Mouse (Mus musculus): ENCODE measurements at regions not wholly inside any gene's neighbourhood (a gene's known extent, or its start where the extent isn't known, plus 50 kb on each side); places are given as distances from the start of the nearest gene placed in this dataset.
A peak's percentile ranks its signal among the peaks of the same experiment; 100 is the strongest.

DNA sequence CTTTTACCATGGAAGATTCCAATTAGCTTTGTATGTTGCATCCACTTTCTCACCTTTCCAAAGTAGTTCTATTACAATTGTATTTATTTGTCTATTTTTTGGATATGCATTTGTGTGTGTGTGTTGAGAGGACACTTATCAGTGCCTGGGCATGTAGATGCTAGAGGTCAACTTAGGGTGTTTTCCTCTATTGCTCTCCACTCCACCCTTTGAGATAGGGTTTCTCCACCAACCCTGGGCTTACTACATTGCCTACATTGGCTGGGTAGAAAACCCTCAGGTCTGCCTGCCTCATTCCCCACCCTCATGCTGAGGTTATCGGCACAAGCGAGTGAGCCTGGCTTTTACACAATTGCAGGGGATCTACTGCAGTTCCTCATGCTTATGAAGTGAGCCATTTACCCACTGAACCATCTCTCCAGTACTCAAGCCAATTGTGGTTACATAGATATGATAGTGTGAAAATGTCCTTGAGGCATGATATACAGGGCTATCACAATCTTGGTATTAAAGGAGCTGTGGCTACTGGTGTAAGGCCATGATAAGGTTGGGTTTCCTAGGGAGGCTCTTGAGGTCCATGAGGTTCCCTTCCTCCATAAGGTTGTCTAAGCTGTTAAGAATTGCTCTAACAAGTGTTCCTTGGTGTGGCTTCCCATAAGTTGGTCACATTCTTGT, 87.6 kb downstream of the Otud1 start:
- H3K36me3 ChIP-seq (ENCODE audit: control insufficient read depth, insufficient read depth, low read length): no peaks in the 10 kb centered on the region
- no peak overlapping the region for H3K9ac ChIP-seq (replicated peaks; ENCODE audit: low read depth, low read length)
- no peak for ATAC-seq (ENCODE audit: low read depth)
- WGBS: 96% methylated on average over 2 of the region's 2 CpGs
- no peak overlapping the region for H3K27ac ChIP-seq (ENCODE audit: low read depth, low read length)
- no peaks in the 10 kb centered on the region for H3K4me1 ChIP-seq (ENCODE audit: control insufficient read depth, insufficient read depth, low read length)
- H3K27me3 ChIP-seq (ENCODE audit: control insufficient read depth, insufficient read depth, low read length): no peaks in the 10 kb centered on the region
- no peaks in the 10 kb centered on the region for H3K9me3 ChIP-seq (ENCODE audit: control insufficient read depth, low read length)
- no peak overlapping the region for H3K4me2 ChIP-seq (ENCODE audit: low read depth, low read length)
- H3K4me3 ChIP-seq (ENCODE audit: low read depth, low read length): no peak overlapping the region

DNA sequence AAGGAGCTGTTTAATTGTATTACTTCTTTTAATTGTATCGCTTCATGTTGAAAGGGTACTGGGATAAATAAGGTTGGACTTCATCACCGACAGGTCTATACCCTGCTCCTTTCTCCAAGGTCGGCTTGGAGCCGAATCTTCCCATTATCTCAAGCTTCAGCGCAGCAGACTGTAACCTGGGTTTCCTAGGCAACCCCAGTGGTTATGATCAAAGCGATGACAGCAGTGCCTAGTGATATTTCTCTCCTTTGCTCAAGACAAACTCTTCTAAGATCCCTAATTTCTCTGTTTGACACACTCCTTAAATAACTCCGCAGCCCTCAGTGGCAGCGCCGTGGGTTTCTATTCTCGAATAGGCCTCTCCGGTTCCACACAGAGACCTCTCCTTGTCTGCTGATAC, 95.2 kb downstream of the Otud1 start:
- Histone ChIP-seq H3K36me3 (ENCODE audit: control insufficient read depth, insufficient read depth, low read length) (no peaks in the 10 kb centered on the region), H3K4me1 (ENCODE audit: control insufficient read depth, insufficient read depth, low read length) (no peaks in the 10 kb centered on the region), H3K9ac (replicated peaks; ENCODE audit: low read depth, low read length) (no peak overlapping the region), H3K9me3 (ENCODE audit: control insufficient read depth, low read length) (no peaks in the 10 kb centered on the region), H3K4me3 (ENCODE audit: low read depth, low read length) (no peak overlapping the region), H3K27ac (ENCODE audit: low read depth, low read length) (no peak overlapping the region), H3K27me3 (ENCODE audit: control insufficient read depth, insufficient read depth, low read length) (no peaks in the 10 kb centered on the region), H3K4me2 (ENCODE audit: low read depth, low read length) (no peak overlapping the region)
- no peak for ATAC-seq (ENCODE audit: low read depth)
- WGBS: 91% methylated on average over 11 of the region's 11 CpGs

DNA sequence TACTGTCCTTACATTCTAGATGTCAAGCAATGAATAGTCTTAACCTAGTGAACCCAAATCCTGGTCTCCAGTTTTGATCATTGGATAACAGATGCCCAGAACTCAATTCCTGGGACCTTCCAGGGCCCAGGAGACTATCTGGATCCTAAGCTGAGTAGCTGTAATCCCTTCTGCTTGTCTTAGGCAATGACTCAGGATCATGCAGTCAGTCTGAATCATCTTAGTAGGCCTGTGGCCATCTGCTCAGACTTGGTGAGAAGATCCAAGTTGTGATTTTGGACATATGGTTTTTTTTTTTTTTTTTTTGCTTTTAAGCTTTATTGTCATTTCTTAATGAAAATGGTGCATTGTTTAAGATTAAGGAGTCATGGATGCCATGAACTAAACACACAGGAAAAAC, 95.9 kb downstream of the Otud1 start:
- H3K9me3 ChIP-seq (ENCODE audit: control insufficient read depth, low read length): no peaks in the 10 kb centered on the region
- H3K27me3 ChIP-seq (ENCODE audit: control insufficient read depth, insufficient read depth, low read length): no peaks in the 10 kb centered on the region

DNA sequence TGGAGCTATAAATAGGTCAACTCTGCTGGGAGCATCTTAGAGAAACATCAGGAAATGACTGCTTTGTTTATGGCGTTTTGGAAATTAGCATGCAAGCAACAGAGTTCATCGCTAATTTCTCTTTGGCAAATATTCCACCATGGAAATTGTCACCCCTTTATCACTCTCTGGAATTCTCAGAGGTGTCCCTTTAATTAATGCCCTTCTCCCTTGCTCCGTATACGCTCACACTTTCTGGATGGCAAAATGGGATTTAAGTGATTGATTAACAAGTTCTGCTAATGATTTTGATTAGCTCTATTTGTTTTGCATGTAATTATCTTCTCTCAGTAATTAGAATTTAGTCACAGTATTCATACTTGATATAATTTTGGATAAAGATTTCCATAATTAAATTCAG, 100.4 kb downstream of the Otud1 start:
- H3K27ac ChIP-seq (ENCODE audit: low read depth, low read length): no peak overlapping the region
- H3K9ac ChIP-seq (replicated peaks; ENCODE audit: low read depth, low read length): no peak overlapping the region
- H3K36me3 ChIP-seq (ENCODE audit: control insufficient read depth, insufficient read depth, low read length): no peaks in the 10 kb centered on the region
- no peak overlapping the region for H3K4me3 ChIP-seq (ENCODE audit: low read depth, low read length)
- no peaks in the 10 kb centered on the region for H3K9me3 ChIP-seq (ENCODE audit: control insufficient read depth, low read length)
- no peaks in the 10 kb centered on the region for H3K27me3 ChIP-seq (ENCODE audit: control insufficient read depth, insufficient read depth, low read length)
- ATAC-seq (ENCODE audit: low read depth): peak; percentile 51; the same call in 1 of the 2 replicates
- H3K4me2 ChIP-seq (ENCODE audit: low read depth, low read length): no peak overlapping the region
- WGBS: 45% methylated on average over 4 of the region's 4 CpGs
- H3K4me1 ChIP-seq (ENCODE audit: control insufficient read depth, insufficient read depth, low read length): no peaks in the 10 kb centered on the region

More for the DNA sequence above, 95.9 kb downstream of the Otud1 start:
- Histone ChIP-seq H3K9ac (replicated peaks; ENCODE audit: low read depth, low read length) (no peak overlapping the region), H3K4me2 (ENCODE audit: low read depth, low read length) (no peak overlapping the region), H3K36me3 (ENCODE audit: control insufficient read depth, insufficient read depth, low read length) (no peaks in the 10 kb centered on the region), H3K4me1 (ENCODE audit: control insufficient read depth, insufficient read depth, low read length) (no peaks in the 10 kb centered on the region), H3K27ac (ENCODE audit: low read depth, low read length) (no peak overlapping the region), H3K4me3 (ENCODE audit: low read depth, low read length) (no peak overlapping the region)
- ATAC-seq (ENCODE audit: low read depth): no peak

DNA sequence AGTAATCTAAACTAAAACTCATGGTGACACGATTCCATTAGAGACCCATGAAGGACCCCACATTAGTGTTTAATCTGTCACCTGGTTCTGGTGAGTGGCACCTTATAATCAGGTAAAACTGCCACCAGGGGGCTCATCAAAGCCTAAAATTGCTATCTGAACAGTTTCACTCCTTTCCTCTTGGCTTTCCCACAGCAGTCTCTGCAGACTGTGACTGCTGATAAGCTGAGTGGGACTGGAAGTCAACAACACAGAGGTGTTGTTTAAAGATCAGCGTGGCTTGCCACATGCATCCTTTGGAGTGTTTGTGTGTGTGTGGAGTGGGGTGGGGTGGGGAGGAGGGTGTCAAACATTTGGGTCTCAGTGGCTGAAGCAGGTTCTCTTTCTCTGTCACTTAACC, 101.6 kb downstream of the Otud1 start:
- no peak overlapping the region for H3K4me2 ChIP-seq (ENCODE audit: low read depth, low read length)
- no peak overlapping the region for H3K27ac ChIP-seq (ENCODE audit: low read depth, low read length)
- no peaks in the 10 kb centered on the region for H3K9me3 ChIP-seq (ENCODE audit: control insufficient read depth, low read length)
- H3K4me3 ChIP-seq (ENCODE audit: low read depth, low read length): no peak overlapping the region
- ATAC-seq (ENCODE audit: low read depth): no peak
- H3K27me3 ChIP-seq (ENCODE audit: control insufficient read depth, insufficient read depth, low read length): no peaks in the 10 kb centered on the region
- H3K4me1 ChIP-seq (ENCODE audit: control insufficient read depth, insufficient read depth, low read length): no peaks in the 10 kb centered on the region
- H3K36me3 ChIP-seq (ENCODE audit: control insufficient read depth, insufficient read depth, low read length): no peaks in the 10 kb centered on the region
- no peak overlapping the region for H3K9ac ChIP-seq (replicated peaks; ENCODE audit: low read depth, low read length)
- WGBS: 51% methylated on average over 2 of the region's 2 CpGs

DNA sequence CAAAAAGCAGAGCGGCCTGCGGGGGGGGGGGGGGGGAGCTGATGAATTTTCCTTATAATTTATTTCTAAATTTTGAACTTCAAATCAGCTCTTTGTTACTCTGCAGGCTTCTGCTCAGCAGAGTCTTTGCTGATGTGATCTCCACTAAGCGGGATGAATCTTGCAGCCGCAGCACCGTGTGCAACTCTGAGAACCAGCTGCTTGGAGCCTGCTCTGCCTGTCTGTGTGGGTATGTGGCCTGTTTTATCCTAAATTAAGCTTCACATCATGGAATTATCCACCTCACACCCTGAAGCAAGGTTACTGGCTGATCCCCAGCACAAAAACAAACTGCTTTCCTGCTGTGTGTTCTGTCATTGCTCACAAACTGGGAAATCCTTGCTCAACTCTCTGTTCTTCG, 102.0 kb downstream of the Otud1 start:
- WGBS: 89% methylated on average over 5 of the region's 6 CpGs
- ATAC-seq (ENCODE audit: low read depth): no peak

DNA sequence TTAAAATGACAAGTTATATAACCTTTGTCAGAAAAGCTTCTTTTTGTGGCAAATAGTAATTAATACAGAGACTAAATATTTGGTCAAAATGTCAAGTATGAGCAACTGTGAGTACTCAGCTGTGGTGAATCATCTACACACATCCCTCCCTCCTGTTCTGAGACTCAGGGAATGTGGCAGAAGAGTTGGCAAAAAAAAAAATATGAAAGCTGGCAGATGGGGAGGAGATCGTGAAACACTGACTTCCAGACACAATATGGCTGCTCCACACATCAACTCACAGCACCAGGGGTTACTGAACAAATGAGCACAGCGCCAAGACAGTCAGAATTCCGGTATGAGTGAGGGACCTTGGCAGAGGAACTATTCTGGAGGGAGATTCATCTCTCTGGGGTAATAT, 105.4 kb downstream of the Otud1 start:
- H3K36me3 ChIP-seq (ENCODE audit: control insufficient read depth, insufficient read depth, low read length): no peaks in the 10 kb centered on the region
- no peak overlapping the region for H3K27ac ChIP-seq (ENCODE audit: low read depth, low read length)
- ATAC-seq (ENCODE audit: low read depth): no peak
- H3K4me3 ChIP-seq (ENCODE audit: low read depth, low read length): no peak overlapping the region
- H3K9me3 ChIP-seq (ENCODE audit: control insufficient read depth, low read length): no peaks in the 10 kb centered on the region
- H3K9ac ChIP-seq (replicated peaks; ENCODE audit: low read depth, low read length): no peak overlapping the region
- no peak overlapping the region for H3K4me2 ChIP-seq (ENCODE audit: low read depth, low read length)
- H3K4me1 ChIP-seq (ENCODE audit: control insufficient read depth, insufficient read depth, low read length): no peaks in the 10 kb centered on the region
- no peaks in the 10 kb centered on the region for H3K27me3 ChIP-seq (ENCODE audit: control insufficient read depth, insufficient read depth, low read length)
- 69% methylated on average over 3 of the region's 3 CpGs for WGBS

More for the DNA sequence above, 102.0 kb downstream of the Otud1 start:
- Histone ChIP-seq H3K4me3 (ENCODE audit: low read depth, low read length) (no peak overlapping the region), H3K9me3 (ENCODE audit: control insufficient read depth, low read length) (no peaks in the 10 kb centered on the region), H3K9ac (replicated peaks; ENCODE audit: low read depth, low read length) (no peak overlapping the region), H3K36me3 (ENCODE audit: control insufficient read depth, insufficient read depth, low read length) (no peaks in the 10 kb centered on the region), H3K4me2 (ENCODE audit: low read depth, low read length) (no peak overlapping the region), H3K27ac (ENCODE audit: low read depth, low read length) (no peak overlapping the region), H3K4me1 (ENCODE audit: control insufficient read depth, insufficient read depth, low read length) (no peaks in the 10 kb centered on the region), H3K27me3 (ENCODE audit: control insufficient read depth, insufficient read depth, low read length) (no peaks in the 10 kb centered on the region)

DNA sequence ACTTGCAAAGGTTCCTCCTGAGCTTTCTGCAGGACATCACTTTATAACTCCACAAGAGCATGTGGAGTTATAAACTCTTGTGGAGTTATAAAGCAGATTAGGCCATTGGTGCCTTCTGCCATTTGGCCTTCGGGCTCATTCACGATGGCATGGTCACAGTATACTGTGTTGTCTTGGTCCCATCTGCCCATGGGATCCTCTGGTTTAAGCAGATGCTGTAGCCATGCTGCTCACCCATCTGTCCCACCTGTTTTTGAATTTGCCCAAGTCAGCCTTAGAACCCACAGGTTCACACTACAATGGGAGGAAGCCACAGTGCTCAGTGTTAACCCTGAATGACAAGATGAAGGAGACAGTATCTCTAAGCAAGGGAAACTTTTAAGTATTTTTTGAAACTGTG, 124.7 kb upstream of the Etl4 start:
- Histone ChIP-seq H3K4me1 (ENCODE audit: control insufficient read depth, insufficient read depth, low read length) (no peaks in the 10 kb centered on the region), H3K9ac (replicated peaks; ENCODE audit: low read depth, low read length) (no peak overlapping the region), H3K4me3 (ENCODE audit: low read depth, low read length) (no peak overlapping the region), H3K27ac (ENCODE audit: low read depth, low read length) (no peak overlapping the region), H3K4me2 (ENCODE audit: low read depth, low read length) (no peak overlapping the region), H3K9me3 (ENCODE audit: control insufficient read depth, low read length) (no peaks in the 10 kb centered on the region), H3K27me3 (ENCODE audit: control insufficient read depth, insufficient read depth, low read length) (no peaks in the 10 kb centered on the region), H3K36me3 (ENCODE audit: control insufficient read depth, insufficient read depth, low read length) (no peaks in the 10 kb centered on the region)
- ATAC-seq (ENCODE audit: low read depth): peak; percentile 44; the same call in 1 of the 2 replicates
- WGBS: 77% methylated on average over 2 of the region's 2 CpGs

DNA sequence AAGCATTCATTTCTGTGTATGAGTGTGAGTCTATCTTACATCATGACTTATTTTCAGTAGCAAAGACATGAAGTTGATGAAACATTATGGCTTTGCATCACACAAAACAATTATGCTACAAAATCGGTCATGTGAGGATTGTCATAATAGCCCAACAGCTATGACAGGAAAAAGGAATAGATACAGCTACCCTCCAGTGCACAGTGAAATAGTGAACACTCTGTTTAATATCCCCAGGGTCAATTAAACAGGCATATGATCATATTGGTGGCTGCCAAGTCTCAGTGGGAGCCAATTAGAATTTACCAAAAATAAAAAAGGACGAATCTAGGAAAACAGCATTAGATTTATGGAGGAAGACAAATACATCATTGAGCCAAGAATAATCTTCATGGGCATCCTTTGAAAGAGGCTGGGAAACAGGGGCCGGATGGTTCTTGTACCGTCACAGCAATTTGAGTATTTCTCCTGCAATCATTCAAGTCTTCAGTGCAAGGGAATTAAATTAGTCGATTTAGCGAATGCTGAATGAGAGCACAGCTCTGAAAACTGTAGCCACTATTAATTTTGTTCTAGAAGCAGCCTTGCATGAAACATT, 123.8 kb upstream of the Etl4 start:
- no peaks in the 10 kb centered on the region for H3K4me1 ChIP-seq (ENCODE audit: control insufficient read depth, insufficient read depth, low read length)
- no peak overlapping the region for H3K4me2 ChIP-seq (ENCODE audit: low read depth, low read length)
- no peaks in the 10 kb centered on the region for H3K27me3 ChIP-seq (ENCODE audit: control insufficient read depth, insufficient read depth, low read length)
- H3K9ac ChIP-seq (replicated peaks; ENCODE audit: low read depth, low read length): no peak overlapping the region
- 33% methylated on average over 6 of the region's 6 CpGs for WGBS
- H3K9me3 ChIP-seq (ENCODE audit: control insufficient read depth, low read length): no peaks in the 10 kb centered on the region
- no peaks in the 10 kb centered on the region for H3K36me3 ChIP-seq (ENCODE audit: control insufficient read depth, insufficient read depth, low read length)
- H3K4me3 ChIP-seq (ENCODE audit: low read depth, low read length): no peak overlapping the region
- peak; percentile 92 for ATAC-seq (ENCODE audit: low read depth)
- H3K27ac ChIP-seq (ENCODE audit: low read depth, low read length): no peak overlapping the region
